Mouse (Mus musculus) urinary bladder, adult 18-20 months (tissue): ENCODE measurements around the gene Shq1.

ENCODE experiments used
- DNase-seq, 2 experiments: peaks; one replicate each; pipeline ENCODE4 v3.0.0; 2022; ENCODE audit warnings: low spot score in 2 of 2, mixed read lengths in 2 of 2

Gene Shq1

DNA sequence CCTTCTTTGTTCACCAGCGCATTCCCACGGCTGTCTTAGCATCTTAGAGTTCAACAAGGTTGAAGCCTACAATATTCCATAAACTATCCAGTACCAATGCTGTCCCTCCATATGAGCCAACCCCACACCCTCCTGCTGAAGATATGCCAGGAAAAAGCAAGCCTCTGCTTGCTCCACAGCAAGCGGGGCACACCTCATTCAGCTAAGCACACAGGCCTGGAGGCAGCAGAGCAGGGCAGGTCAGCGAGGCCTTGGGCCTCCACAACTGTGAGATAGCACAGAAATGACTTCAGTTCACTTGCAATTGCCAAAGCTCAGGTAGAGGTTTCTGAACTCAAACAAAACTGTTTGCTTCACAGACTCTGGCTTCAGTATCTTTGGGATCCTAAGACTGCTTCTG is 64.2 kb downstream of the Shq1 start:
- peak in 1 of 2 experiments; percentile 9 for DNase-seq

DNA sequence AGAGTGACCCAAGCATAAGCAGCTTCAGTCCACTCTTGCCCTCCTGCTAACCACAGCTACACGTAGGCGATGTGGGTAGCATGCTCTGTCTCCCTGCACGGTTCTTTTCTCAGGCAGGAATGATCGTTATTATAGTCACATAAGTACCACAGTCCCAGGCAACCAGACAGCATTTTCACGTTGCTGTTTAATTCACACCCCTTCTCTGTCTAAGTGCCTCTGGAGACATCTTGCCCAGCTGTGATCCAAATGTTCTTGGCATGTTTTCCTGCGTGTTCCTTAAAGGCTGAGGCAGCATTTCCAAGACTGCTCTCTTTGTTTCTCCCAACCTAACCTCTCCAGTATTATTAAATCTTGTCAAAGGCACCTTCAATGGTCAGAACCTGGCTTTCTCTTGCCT is 67.3 kb downstream of the Shq1 start:
- DNase-seq, result no peak

DNA sequence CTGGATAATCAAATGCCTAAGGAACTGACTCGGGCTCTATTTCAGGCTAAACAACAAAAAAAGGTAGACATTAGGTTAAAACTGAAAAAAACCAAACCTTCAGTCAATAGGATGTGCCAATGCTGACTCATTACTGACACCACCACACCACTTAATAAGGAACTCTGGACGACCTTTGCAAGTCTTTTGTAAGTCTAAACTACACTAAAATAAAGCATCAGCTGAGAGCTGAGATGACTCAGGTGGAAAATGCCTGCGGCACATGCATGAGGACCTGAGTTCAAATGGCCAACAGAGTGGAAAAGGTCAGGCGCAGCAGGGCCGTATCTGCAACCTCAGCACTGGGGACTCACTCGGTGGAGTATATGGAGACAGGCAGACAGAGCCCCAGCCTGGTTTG is 69.3 kb downstream of the Shq1 start:
- DNase-seq, result no peak

DNA sequence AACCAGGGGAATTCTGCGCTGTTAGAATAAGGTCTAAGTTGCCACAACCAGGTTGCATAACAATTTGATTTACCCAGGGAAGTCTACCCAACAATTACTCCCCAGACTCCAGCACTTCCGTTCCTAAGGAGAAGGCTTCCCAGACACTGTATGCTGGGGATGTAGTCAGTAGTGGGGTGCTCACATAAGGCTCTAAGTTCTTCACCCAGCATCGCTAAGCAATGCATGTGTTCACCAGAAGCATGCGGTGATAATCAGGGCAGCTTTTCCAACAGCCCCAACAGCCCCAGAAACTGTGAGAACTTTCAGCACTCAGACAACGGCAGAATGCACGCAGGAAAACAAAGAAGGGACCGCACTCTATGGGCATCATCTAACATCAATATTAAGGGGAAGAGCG is 77.1 kb downstream of the Shq1 start:
- DNase-seq, result no peak

DNA sequence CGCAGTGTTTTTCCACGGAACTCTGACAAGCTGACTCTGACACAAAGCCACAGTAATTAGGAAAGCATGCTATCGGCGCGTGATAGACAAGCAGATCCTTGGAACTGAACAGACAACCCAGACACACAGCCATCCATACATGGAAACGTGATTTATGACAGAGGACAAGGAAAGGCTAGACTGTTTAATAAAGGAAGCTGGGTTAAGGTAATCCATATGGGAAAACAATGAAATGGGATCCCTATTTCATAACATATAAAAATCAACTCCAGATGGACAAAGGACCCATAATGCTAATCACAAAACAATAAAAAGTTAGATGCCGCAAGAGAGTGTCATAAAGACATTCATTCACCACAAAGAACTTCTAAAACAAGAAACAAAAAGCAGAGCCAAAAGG is 78.0 kb downstream of the Shq1 start:
- DNase-seq, result no peak

DNA sequence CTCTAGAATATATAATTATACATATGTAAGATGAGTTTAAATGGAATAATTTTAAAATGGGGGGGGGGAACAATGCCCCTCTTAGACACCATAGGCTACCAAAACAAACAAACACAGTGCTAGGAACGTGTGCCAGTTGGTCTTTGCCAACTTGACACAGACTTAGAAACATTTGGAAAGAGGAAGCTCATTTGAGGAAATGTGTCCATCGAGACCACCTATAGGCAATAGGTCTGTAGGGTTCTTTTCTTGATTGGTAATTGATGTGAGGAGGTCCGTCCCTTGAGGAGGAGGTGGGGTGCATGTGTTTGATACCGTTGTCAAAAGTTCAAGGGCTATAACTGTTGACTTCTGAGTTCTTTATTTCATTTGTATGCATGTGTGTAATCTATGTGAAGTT is 80.4 kb downstream of the Shq1 start:
- DNase-seq, result no peak

DNA sequence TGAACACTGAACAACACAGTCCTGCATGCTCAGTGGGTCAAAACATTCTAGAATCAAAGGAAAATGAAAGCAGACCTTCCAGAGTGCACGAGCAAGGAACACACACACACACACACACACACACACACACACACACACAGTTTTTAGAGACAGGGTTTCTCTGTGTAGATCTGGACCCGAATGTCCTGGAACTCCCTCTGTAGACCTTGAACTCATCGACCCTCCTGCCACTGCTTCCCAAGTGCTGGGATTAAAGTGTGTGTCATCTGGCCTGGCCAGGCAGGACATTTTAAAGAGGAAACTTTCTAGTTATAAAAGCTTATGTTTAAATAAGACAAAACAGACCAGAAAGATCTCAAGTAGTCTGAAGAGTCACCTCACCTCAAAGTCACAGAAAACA is 82.1 kb downstream of the Shq1 start:
- DNase-seq, result no peak

DNA sequence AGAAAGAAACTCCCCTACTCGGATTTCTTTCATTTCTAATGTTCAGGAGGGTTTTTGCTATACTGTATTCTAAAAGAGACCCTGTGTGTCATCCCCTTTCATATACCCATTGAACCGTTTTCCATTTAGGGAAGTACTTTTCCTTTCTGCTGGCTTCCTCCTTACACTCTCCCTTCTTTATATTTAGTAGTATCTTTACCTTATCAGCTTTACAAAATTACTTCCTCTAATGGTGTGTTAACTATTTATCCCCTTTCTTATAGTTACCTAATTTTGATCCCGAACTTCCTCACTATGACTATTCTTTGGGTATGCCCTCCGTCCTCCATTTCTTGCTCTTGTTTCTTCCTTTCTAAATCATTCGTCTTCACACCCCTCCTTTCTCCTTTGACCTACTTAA is 84.2 kb downstream of the Shq1 start:
- DNase-seq, result no peak

DNA sequence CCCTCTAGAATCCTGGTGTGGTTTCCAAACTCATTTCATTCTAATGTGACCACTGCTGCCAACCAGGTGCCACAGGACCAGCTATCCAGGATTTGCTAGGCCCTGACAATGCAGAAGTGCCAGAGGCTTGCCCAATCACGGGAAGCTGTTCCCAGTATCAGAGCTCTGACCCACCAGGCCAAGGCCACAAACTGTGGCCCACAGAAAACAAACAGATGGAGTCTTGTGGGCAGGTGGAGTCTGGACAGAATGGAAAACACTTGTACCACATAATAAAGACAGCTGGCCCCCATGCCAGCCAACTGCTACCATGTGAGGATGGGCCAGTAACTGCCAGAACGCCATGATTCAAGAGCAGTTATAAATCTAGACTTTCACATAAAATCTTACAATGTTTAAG is 89.0 kb downstream of the Shq1 start:
- DNase-seq, result no peak

DNA sequence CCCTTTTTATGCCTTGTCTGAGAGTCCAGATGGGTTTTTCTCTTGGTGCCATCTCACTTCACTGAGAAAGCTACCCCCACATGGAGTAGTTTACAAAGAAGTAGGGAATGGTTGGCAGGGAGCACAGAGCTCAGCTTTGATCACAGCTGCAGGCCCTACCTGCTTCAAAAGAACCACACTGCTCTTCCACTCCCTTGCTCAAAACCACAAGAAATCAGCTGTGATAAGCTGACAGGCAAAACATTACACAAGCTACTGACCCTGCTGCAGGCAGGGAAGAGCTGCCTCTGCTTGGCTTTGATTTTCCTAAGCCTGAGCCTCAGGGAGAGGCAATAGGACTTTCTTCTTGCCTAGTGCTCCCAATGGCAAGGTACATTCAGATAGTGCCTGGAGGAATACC is 89.9 kb downstream of the Shq1 start:
- DNase-seq, result no peak

DNA sequence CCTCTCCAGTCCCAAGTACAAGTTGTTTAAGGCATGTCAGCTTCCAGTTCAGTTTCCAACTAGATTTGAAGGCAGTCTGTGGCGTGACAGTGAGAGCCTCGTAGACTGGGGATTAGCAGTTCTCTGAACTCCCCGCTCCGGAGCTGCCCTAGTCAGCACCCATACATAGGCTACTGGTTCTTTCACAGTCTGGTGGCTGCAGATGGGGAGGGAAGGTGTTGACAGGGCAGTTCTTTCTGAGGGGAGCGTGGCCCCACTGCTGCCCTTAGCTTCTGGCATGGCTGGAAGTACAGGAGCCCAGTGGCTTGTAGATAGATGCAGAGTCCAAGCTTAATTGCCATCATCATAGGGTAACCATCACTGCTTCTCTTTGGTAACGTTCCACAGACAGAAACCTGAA is 93.4 kb downstream of the Shq1 start:
- DNase-seq, result no peak

DNA sequence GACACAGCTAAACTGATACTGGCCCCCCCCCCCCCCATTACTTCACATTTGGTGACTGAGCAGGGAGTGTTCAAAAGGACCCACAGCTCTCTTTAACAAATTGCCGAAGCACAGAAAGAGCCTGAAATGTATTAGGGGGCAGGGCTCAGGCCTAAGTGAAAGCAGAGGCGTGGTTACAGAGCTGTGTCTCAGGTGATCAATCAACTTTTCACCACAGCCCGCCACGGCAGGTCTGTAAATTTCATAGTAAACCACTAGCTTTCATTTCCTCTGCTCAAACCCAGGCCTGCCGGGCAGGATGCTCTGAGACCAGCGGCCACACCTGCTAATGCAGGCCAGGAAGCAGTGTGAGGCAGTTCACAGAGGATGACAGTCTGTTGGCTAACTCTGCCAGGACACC is 94.8 kb downstream of the Shq1 start:
- no peak for DNase-seq

DNA sequence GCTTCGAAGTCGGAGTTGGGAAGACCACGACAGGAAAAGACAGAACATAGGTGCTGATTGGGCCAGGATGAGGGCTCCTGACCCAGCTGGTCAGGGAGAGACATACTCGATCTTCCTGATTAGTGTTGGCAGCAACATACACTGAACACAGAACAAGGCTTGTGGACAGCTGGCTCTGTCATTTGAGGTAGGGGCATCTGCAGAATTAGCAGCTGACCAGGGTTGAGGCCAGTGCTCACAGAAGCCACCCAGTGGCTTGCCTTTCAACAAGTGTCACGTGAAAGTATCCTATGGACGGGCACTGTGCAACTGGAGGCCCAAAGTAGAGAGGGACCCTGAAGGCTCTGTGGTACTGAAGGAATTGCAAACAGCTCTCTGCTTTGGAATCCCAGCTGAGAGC is 104.2 kb downstream of the Shq1 start:
- DNase-seq, result no peak

DNA sequence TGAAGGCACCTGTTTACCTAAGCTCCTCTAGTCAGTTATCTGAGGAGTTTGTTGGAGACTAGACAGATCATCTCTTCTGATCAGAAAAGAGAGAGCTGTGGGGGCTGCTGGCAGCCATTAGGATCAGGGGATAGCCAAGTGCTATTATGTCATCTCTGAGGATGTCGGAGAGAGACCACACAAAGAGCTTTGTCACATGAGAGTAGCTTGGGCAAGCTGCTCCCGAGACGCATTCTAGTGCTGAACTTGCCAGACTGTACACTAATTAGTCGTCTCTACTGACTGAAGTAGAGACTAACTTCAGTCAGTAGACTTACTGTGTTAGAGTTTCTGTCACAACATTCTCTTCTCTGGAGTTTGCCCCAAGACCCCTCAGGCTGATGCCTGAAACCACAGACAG is 106.4 kb downstream of the Shq1 start:
- no peak for DNase-seq

DNA sequence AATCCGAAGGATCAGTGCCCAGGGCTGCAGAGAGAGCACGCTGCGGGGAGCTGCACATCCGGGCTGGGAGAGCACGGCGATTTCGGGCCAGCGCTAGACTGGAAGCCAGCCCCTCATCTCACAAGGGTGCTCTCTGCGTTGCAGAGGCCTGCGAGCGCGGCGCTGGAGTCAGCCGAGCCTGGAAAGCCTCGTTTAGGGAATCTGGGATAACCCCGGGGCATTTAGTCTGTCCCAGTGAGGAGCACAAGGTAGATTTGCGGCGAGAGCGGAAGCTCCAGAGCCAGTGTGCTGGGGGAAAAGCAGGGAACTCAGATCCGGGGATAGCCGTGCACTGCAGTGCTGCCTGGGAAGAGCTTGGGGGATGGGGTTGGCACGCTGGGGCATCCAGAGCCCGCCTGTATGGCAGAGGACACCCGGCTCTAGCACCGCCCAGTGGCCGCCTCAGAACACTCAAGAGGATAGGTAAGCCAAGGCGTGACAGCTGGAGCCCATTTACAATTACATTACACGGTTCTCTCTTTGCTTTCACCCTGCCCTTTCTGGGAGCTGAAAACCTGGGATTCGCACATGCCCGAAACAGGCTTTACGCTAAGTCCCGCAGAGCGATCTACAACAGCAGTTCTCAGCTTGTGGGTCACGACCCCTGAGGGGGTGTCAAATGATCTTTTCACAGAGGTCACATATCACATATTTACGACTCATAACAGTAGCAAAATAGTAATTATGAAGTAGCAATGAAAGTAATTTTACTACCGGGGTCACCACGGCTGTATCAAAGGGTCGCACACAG is 107.2 kb downstream of the Shq1 start:
- peak; percentile 45 to 57 for DNase-seq

DNA sequence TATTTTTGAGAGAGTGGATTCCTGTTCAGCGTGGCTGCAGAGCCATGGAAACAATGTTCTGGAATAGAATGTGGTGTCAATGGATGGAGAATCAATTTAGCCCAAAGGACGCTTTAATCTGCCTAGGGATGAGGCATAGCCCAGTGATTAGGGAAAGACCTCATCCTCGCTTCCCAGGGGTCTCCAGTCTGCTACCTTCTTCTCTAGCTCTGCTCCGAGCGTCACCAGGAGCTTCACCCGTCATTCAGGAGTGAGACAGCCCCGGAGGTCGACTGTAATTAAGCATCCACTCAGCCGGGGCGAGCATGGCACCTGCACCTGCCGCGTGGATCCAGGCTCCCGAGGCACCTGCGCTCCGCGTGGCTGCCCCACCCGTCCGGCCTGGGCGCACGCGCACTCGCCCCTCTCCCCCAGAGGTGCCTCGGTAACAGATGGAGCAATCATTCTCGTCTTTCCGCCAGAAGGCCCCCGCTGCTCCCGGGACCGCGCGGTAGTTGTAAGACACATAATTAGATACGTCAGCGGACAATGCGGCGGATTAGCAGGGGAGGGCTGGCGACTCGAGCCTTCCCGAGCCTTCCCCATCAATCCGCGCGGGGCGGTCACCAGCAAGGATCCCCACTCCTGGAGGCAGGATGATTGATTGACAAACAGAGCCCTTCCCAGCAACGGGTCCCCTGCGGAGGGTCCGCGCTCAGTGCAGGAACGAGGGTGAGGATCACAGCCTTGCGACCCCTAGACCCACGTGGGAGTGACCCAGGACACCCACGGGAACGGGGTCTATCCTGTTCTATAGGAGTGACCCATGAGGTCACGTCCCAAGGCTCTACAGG is 108.0 kb downstream of the Shq1 start:
- DNase-seq, result peak in 1 of 2 experiments; percentile 8

DNA sequence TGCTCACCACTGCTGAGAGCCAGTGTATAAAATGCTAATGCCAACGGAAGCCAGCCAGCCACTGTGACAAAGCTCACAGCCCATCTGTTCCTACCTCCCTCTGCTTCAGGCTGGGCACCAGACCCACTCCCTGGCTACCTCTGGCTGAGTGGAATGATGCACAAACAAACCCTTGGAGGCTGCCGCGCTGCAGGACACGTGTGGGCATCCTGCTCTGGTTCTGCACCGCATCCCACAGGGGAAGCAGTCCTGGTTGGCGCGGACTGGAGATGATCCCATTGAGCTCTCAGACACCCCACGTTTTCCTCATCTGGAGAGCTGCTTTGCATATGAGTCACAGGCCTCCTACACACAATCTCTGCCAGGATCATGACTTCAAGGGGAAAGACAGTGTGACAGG is 112.9 kb downstream of the Shq1 start:
- no peak for DNase-seq

DNA sequence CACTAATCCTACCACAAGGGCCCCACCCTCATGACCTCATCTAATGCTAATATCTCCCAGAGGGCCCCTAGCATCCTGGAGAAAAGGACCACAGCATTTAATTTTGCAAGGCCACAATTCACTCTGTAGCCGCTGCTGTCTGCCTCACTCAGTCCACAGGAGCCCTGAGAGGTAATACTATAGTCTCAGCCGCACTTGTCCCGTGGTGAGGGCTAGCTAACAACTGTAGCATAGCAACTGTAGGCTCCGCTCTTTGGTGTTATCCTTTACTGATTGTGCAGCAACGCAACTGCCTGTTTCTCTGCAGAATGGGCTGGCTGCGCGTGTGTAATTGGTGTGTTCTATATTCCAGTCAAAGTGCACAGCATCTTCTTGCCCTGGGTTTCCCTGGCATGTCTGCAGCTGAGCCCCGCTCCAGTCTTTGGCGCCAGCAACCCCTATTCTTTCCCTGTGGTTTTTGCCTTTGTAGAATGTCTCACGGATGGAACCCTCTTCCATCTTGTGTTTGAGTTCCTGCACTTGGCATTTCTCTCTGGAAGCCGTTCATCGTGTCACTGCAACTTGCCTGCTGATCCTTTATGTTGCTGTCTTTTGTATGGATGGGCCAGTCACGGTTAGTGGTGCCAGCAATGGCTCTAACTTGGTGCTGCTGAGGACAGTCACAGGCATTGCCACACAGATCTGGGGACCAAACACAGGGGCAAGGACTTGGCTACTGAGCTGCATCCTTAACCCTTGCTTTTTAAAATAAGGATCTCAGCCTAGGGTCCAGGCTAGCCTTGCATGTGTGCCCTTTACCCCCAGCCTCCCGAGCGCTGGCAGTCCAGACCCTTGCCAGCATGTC is 128.6 kb downstream of the Shq1 start:
- DNase-seq, result no peak

DNA sequence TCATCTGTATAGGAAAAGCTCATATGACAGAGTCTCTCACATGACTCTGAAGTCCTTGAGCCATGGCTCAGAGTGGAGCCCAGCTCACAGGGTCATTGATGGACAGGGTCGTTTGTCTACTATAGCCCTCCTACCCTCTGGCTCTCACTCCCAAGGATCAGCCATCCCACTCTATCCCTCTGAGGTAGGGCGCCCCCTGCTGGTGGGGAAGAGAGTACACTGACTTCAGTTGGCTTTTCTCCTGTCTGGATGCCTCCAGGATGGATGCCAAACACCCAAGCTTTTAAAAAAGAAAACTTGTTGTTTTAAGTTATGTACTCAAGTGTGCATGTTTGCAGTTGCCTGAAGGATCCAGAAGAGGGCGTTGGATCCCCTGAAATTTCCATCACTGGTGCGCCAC is 131.3 kb downstream of the Shq1 start:
- DNase-seq, result no peak

DNA sequence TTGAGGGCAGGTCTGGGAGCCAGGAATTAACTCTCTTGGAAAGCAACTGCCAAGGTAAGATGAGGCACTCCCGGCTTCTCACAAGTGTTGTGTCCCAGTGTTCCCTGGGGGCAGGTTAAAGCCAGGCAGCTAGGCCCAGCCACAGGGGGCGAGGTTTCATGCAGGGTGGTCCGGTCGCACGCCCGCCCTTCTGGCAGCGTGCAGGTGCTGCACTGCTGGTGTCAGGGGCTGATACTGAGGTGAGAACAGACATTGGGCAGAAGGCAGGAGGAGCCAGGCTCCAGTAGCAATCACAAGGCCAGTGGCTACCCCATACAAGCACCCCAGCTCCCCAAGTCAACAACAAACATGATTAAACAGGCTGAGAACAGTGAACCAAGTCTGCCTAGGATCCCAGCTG is 132.4 kb downstream of the Shq1 start:
- DNase-seq, result no peak

DNA sequence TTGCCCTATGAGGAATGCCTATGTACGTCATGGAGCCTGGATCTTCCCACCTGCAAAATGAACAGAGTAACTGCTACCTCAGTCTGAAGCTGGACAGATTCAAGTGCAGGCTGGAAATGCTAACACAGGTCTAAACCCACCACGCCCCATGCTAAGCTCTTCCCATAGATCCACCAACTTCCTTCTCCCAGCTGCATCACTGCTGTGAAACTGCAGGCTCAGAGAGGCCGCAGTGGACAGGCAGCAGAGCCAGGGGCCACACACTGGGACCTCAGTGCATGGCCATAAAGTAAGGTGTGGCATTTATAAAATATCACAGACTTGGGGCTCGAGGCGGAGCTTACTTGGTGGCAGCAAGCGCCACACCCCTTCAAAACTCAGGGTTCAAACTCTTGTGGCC is 133.0 kb downstream of the Shq1 start:
- DNase-seq, result no peak

DNA sequence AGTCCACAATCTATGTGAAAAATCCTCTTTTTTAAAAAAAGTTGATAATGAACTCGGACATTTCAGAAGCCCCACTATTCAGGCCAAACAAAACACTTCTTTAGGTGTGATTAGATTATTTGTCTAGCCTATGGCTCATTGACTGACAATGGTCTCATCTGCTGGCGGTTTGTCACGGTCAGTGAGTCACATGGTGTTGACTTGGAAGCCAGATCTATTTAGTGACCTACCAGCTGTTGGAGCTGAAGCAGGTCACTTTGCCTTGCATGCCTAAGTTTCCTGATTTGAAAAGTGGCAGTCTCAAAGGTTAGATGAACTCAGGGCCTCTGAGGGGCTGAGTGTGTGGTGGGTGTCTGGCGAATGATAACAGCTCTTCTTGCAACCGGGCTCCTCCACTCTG is 133.9 kb downstream of the Shq1 start:
- no peak for DNase-seq
